Mouse (Mus musculus) limb, embryonic 10.5 days (tissue): ENCODE results near the gene Dvl3. TPM values are rescaled to one million over a fixed set of nuclear protein-coding genes. Genes with fewer than 3 reads are reported as not detected.

ENCODE experiments used
- DNase-seq: peaks from one replicate; pipeline ENCODE4 v3.0.0-alpha.2; 2017; ENCODE audit warnings: low spot score
- H3K27ac ChIP-seq: fragments of 300-500 bp; sonication (generic); 2 replicates; pipeline ENCODE4 v1.5.1; 2016; ENCODE audit warnings: mild to moderate bottlenecking
- H3K27me3 ChIP-seq: fragments of 300-500 bp; sonication (generic); 2 replicates; pipeline ENCODE4 v1.6.1; 2016; ENCODE audit warnings: low read depth, mild to moderate bottlenecking; ENCODE audit not compliant: poor library complexity, severe bottlenecking
- H3K36me3 ChIP-seq: fragments of 300-500 bp; sonication (generic); 2 replicates; pipeline ENCODE4 v1.6.1; 2016; ENCODE audit warnings: mild to moderate bottlenecking, moderate library complexity
- H3K4me1 ChIP-seq: fragments of 300-500 bp; sonication (generic); 2 replicates; pipeline ENCODE4 v1.6.1; 2016
- H3K4me3 ChIP-seq: fragments of 300-500 bp; sonication (generic); 2 replicates; pipeline ENCODE4 v1.5.1; 2016; ENCODE audit warnings: mild to moderate bottlenecking, moderate library complexity
- H3K9me3 ChIP-seq: fragments of 300-500 bp; sonication (generic); replicated peaks from 2 replicates; pipeline ENCODE4 v1.6.1; 2016; ENCODE audit warnings: mild to moderate bottlenecking
- WGBS: fragments of 180-500 bp; shearing (Covaris S2); methylation state at CpG from one replicate; pipeline ENCODE4 v1.1.7; 2016; 5-methylcytosine and 5-hydroxymethylcytosine counted together
- polyA plus RNA-seq: library from polyadenylated mRNA; unstranded; fragments of >200 nt; fragmentation: Nextera tagmentation; extraction: Ambion mirVana; gene quantifications from 2 replicates; pipeline ENCODE4 v1.2.1, GENCODE M21; 2016

Dvl3 gene
- polyA plus RNA-seq, 1 experiment from 2014 or later: 33.5 TPM

DNA sequence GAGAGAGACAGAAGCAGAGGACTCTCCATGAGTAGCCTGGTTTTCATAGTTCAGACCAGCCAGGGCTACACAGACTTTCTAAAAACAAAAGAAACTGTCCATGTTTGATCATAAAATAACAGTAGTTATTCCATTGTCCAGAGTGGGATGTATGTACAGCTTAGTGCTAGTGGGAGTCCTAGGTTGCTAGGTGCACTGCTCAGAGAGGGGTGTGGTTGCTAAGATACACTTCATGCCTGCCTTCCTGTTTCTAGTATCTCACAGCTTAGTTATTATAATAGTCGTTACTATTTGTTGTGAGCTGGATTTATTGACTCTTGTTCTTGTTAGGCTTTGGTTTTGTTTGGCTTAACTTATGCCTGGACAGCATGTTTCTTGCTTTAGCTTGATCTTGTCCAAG is 48.3 kb downstream of the Dvl3 start:
- H3K9me3 ChIP-seq: no peaks in the 10 kb centered on the region
- no peaks in the 10 kb centered on the region for H3K4me1 ChIP-seq
- no peak overlapping the region for H3K4me3 ChIP-seq
- peaks cover 35% of the 10 kb centered on the region for H3K36me3 ChIP-seq
- whole genome bisulfite sequencing: 71% methylated on average over 1 of the region's 1 CpGs
- H3K27ac ChIP-seq: no peak overlapping the region
- H3K27me3 ChIP-seq: no peaks in the 10 kb centered on the region
- DNase-seq: no peak

Other genes starting within 250 kb of the Dvl3 start
- 131 and 157 TPM in 2 replicates for gene Parl, start 214.6 kb upstream of the Dvl3 start, polyA plus RNA-seq
- gene Cyp2ab1, start 191.6 kb upstream of the Dvl3 start, polyA plus RNA-seq: not detected in 2 replicates
- gene Abcc5, start 90.6 kb upstream of the Dvl3 start, polyA plus RNA-seq: 47.9 and 62.0 TPM in 2 replicates
- 164 and 173 TPM in 2 replicates for gene Eif2b5, start 18.2 kb upstream of the Dvl3 start, polyA plus RNA-seq
- 536 and 586 TPM in 2 replicates for gene Ap2m1, start 18.5 kb downstream of the Dvl3 start, polyA plus RNA-seq
- gene Abcf3, start 31.6 kb downstream of the Dvl3 start, polyA plus RNA-seq: 49.7 and 61.9 TPM in 2 replicates
- 0.30 and 0.46 TPM in 2 replicates for gene Vwa5b2, start 72.5 kb downstream of the Dvl3 start, polyA plus RNA-seq
- 48.1 and 56.1 TPM in 2 replicates for gene Eef1akmt4, start 94.6 kb downstream of the Dvl3 start, polyA plus RNA-seq
- not detected in 2 replicates for gene Gm49333, start 94.6 kb downstream of the Dvl3 start, polyA plus RNA-seq
- 54.5 and 62.4 TPM in 2 replicates for gene Alg3, start 94.8 kb downstream of the Dvl3 start, polyA plus RNA-seq
- gene Camk2n2, start 104.3 kb downstream of the Dvl3 start, polyA plus RNA-seq: 0.50 and 0.79 TPM in 2 replicates
- 1.9 and 2.6 TPM in 2 replicates for gene Ece2, start 112.8 kb downstream of the Dvl3 start, polyA plus RNA-seq
- 517 and 538 TPM in 2 replicates for gene Psmd2, start 134.7 kb downstream of the Dvl3 start, polyA plus RNA-seq
- gene Eif4g1, start 151.3 kb downstream of the Dvl3 start, polyA plus RNA-seq: 267 and 277 TPM in 2 replicates
- 2.7 and 3.8 TPM in 2 replicates for gene Fam131a, start 176.3 kb downstream of the Dvl3 start, polyA plus RNA-seq
- gene Polr2h, start 200.7 kb downstream of the Dvl3 start, polyA plus RNA-seq: 148 and 173 TPM in 2 replicates
- 14.1 and 18.5 TPM in 2 replicates for gene Clcn2, start 200.8 kb downstream of the Dvl3 start, polyA plus RNA-seq
- gene Chrd, start 216.1 kb downstream of the Dvl3 start, polyA plus RNA-seq: 0.41 and 1.6 TPM in 2 replicates
- 0.21 and 0.54 TPM in 2 replicates for gene Thpo, start 217.5 kb downstream of the Dvl3 start, polyA plus RNA-seq